Mouse (Mus musculus) gastrocnemius, adult 18-20 months (tissue): ENCODE results near the gene Pi16. TPM values are rescaled to one million over a fixed set of nuclear protein-coding genes. Genes with fewer than 3 reads are reported as not detected.

Experiments
- DNase-seq: peaks from one replicate; pipeline ENCODE4 v3.0.0; 2021; ENCODE audit warnings: low spot score
- total RNA-seq, 2 experiments: library from RNA; stranded (reverse); gene quantifications; 2 replicates each; pipeline ENCODE4 v1.2.3; 2021

Gene Pi16
- total RNA-seq, 2 experiments from 2014 or later = 16.2 to 23.7 TPM

- DNase-seq = no peak
Measured at GRCm38 (mm10) chr17:29303856-29304255, 13.6 kb upstream of the Pi16 start.

- peak; percentile 69 for DNase-seq
Measured at GRCm38 (mm10) chr17:29304376-29305057, 13.0 kb upstream of the Pi16 start.

DNA sequence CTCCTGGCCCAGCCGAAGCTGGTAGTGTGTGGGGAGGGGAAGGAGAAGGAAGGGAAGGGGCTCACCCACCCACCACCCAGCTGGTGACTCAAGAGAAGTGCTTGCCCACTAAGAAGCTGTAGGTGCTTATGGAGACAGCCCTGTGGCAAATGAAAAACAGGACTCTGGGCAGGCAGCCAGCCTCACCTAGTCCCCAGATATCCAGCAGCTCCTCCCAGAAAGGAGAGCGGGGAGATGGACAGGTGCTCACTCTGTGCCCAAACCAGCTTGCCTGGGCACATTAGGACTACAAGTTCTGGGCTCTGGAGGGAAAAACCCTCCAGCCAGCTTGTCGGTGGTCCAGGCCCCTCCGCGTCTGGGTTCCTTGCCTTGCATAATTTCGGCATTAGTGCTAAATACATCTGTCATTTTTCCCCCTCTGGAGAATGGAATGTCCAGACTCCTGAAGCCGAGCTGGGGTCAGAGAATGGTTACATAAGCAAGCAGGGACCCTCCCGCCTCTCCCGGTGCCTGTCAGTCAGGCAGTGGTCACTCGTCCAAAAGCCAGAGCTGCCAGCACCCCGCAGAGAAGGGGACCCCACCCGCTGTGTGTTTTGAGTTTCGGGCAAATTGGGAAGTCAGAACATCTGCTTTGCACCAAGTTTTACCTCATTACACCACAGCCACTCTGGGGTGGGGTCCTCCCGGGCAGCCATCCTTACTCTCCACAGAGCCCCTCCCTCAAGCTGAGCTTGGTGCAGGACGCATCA, 12.2 kb upstream of the Pi16 start:
- peak; percentile 53 for DNase-seq

- DNase-seq = no peak
Measured at GRCm38 (mm10) chr17:29305871-29306270, 11.6 kb upstream of the Pi16 start.

GRCm38 (mm10) chr17:29310056-29310623, 7.3 kb upstream of the Pi16 start:
- DNase-seq = peak; percentile 52

DNA sequence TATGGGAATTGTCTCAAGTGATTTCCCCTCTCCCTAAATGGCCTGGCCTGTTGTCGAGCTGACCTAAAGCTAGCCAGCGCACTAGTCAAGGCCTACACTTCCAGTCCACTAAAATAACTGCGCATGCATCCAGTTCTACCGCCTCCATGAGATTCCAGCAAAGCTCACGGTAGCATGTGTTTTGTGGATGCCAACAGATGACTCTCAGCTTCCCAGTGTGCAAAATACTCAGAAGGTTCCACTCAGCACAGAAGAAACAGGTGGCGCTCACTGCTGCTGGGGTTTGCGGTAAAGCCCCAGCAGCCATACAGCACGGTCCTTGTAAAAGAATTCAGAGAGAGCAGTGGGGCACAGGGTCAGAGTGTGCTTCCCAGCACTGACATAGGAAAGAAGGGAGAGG, 5.9 kb upstream of the Pi16 start:
- no peak for DNase-seq

GRCm38 (mm10) chr17:29312082-29312481, 5.4 kb upstream of the Pi16 start:
- no peak for DNase-seq

DNA sequence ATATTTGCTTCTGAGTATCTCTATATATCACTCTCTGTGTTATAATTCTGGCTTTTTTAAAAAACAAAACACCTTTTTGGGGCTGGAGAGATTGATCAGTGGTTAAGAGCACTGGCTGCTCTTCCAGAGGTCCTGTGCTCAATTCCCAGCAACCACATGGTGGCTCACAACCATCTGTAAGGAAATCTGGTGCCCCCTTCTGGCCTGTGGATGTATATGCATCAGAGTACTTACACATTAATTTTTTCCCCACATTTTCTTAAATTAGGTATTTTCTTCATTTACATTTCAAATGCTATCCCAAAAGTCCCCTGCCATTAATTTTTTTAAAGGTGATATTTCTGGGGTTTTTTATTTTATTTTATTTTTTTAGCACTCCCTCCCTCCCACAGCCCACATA, 4.2 kb upstream of the Pi16 start:
- DNase-seq = no peak

GRCm38 (mm10) chr17:29315672-29316465, 1.6 kb upstream of the Pi16 start:
- no peak for DNase-seq

DNA sequence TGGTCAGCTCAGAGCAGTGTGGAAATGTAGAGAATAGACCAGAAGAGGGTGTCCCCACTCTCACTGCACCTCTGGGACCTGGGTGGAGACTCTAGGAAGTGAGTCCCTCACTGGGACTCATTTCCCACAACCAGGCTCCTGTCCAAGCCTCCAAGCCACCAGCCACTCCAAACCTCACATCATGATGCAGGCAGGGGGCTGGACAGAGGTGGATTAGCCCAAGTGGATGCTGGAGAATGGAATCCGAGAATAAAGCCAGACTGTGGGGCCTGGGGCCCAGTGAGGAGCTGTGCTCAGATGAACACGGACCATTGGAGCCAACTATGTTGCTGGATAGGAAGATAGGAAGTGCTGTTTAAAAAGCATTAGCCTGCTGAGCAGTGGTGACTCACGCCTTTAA, 589 bp upstream of the Pi16 start:
- no peak for DNase-seq

DNA sequence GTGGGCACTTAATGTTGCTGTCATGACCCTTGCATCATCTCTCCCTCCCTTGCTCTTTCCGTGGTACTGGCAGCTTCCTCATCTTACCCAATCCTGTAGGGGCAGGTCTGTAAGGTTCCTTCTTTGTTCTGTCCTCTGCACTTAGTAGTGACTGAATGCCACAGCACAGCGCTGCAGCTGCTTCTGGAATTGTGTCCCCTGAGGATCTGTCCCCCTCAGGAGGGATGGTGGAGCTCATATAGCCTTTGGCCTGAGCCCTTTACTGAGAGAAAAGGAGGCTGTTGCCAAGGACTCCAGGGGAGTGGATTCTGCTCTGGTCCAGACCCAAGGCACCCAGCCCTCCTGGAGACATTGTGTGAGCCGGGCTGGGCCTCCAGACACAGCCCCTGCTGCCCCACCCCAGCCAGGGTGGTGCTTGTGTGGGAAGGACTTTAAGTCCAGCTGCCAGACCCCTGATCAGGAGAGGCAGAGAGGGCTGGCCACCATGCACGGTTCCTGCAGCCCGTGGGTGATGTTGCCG, 1.3 kb downstream of the Pi16 start:
- DNase-seq = peak; percentile 36

DNA sequence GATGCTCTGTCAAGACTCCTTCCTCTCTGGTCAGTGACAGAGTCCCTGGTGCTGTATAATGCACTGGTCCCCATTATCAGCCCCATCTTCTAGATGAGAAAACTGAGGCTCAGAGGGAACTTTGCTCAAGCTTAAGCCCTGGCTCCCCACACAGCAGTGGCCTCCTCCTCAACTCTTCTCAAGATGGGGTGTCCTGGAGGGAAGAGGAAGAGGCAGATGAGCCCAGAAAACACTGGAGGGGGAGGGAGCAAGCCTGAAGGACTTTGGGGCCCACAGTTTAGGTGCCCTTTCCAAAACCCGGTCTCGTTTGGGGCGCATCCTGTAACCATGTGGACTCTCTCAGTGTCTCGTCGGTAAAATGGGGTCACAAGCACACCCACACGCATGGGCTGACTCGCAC, 2.0 kb downstream of the Pi16 start:
- no peak for DNase-seq

- no peak for DNase-seq
Measured at GRCm38 (mm10) chr17:29319881-29320639, 2.6 kb downstream of the Pi16 start.

DNA sequence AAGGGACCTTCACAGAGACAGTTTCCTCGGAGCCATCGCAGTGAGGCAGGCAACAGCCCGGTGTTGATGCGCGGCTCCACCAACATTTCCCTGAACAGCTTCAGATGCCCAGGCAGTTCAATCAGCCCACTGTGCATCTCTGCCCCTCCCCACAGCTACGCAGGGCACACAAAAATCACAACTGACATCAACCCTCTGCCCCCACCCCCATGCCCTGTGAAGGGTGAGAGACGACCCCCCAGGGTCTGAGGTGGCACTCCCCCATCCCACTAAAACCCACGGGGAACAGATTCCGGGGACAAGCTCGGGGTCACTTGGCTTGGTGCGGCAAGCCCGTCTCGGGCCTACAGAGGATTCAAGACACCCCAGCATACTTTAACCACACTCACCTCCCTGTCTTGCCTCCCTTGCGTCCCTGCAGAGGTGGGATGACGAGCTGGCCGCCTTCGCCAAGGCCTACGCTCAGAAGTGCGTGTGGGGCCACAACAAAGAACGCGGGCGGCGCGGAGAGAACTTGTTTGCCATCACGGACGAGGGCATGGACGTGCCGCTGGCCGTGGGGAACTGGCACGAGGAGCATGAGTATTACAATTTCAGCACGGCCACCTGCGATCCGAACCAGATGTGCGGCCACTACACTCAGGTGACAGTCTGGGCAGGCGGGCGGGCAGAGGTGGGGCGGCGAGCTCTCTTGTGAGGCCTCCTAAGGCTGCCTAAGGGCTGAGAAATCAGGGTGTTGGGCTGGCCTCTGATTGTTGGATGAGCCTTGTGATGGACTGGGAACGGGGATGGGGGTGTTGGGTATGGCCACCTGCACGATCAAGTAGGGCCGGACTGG, 4.5 kb downstream of the Pi16 start:
- DNase-seq = no peak

DNA sequence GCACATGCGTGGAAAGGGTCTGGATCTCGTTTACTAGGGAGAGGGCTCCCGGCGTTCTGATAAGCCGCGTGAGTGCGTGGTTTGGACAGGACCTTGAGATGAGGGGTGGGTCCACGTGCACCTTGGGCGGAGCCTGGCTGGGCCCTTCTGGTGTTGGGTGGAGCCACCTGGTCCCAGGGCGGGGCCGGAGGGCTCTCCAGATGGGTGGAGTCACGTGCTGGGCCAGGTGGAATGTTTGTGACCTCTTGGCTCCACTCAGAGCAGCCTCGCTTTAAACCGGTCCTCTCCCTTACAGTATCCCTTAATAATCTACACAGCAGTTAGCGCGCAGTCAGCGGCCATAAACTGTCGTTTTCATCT, 5.1 kb downstream of the Pi16 start:
- DNase-seq = no peak

GRCm38 (mm10) chr17:29323625-29324024, 6.1 kb downstream of the Pi16 start:
- DNase-seq = no peak

DNA sequence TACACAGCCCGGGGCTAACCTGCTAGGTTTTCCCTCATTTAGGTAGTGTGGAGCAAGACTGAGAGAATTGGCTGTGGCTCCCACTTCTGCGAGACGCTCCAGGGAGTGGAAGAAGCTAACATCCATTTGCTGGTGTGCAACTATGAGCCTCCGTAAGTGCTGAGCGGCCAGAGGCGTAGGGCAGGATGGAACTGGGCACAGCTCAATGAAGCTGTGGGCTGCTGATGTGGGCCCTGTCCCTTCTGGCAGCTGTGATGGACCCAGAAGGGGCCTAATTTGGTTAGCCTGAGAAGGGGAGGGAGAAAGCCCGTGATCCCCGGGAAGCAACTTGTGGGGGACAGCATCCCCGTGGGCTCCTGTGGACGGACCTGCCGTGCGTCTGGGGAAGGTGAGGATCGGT, 8.4 kb downstream of the Pi16 start:
- no peak for DNase-seq

GRCm38 (mm10) chr17:29326531-29327529, 9.3 kb downstream of the Pi16 start:
- DNase-seq = no peak

GRCm38 (mm10) chr17:29327691-29328090, 10.2 kb downstream of the Pi16 start:
- no peak for DNase-seq
